Mouse (Mus musculus): Measurements from ENCODE around the gene Dlg2. TPM values are rescaled to one million over a fixed set of nuclear protein-coding genes. Genes with fewer than 3 reads are reported as not detected.

Gene Dlg2
- polyA plus RNA-seq, 1 experiment from 2014 or later, result 4.1 TPM

DNA sequence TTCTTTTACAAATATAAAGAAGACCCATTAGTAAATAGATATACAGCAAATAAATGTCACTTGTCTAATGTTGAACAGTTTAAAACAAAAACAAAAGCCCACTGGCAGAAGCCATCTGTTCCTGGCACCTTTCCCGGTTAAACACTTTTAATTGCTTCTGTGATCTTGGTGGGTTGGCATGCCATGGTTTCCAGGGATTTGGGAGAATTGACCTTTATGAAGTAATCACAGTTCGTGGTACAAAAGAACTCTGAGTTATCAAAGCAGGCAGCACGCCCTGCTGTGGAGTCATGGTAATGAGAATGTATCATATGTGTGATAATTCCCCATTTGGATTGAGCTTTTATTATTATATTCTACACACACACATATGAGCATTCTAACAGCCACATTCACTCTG lies 1038.0 kb downstream of the Dlg2 start:
- Histone ChIP-seq H3K4me2 (no peak overlapping the region), H3K27me3 (replicated peaks) (no peaks in the 10 kb centered on the region), H3K4me3 (replicated peaks) (no peak overlapping the region), H3K4me1 (no peaks in the 10 kb centered on the region), H3K9me3 (no peaks in the 10 kb centered on the region), H3K9ac (no peak overlapping the region), H3K27ac (no peak overlapping the region), H3K36me3 (no peaks in the 10 kb centered on the region)
- 60% methylated on average over 3 of the region's 3 CpGs for WGBS
- no peak for ATAC-seq (ENCODE audit: insufficient read depth, low FRiP score, low read depth)

DNA sequence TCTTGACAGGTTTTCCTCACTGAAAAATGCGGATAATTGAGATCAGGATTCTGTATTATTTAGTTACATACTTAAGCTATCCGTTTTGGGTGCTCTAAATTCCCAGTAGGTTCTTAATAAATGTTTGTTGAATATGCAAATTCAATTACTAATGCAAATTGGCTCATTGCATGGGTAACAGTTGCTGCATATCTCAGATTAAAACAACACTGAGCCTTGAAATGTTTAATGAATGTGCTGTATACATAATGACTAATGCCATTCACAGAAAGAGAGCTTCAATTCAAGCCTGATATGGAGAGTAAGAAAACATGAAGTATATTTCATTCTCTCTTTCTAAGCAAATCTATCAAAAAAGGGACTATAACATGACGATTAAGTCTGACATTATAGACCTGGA lies 1039.8 kb downstream of the Dlg2 start:
- Histone ChIP-seq H3K9ac (no peak overlapping the region), H3K9me3 (no peaks in the 10 kb centered on the region), H3K4me3 (replicated peaks) (no peak overlapping the region), H3K36me3 (no peaks in the 10 kb centered on the region), H3K4me1 (no peaks in the 10 kb centered on the region), H3K27ac (no peak overlapping the region), H3K27me3 (replicated peaks) (no peaks in the 10 kb centered on the region), H3K4me2 (no peak overlapping the region)
- 76% methylated on average over 3 of the region's 3 CpGs for WGBS
- no peak for ATAC-seq (ENCODE audit: insufficient read depth, low FRiP score, low read depth)

DNA sequence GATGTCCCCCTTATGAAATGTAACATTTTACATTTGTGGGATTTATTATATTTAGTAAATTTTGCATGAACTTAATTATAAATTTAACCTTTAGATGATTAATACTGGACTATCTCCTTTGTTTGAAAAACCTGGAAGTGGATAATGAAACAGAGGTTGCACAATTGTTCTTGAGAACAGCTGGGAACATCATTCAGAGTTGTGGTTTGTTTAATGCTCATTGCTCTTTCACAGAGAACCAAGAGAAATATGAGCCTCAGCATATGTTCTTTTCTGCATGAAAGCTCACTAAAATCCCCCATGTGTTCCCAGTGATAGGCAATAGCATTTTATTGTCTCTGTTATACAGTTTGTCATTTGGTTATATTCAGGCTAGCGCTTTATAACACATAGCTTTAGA lies 1049.4 kb downstream of the Dlg2 start:
- no peaks in the 10 kb centered on the region for H3K27me3 ChIP-seq (replicated peaks)
- no peak for ATAC-seq (ENCODE audit: insufficient read depth, low FRiP score, low read depth)
- no peaks in the 10 kb centered on the region for H3K4me1 ChIP-seq
- H3K36me3 ChIP-seq, result no peaks in the 10 kb centered on the region
- H3K4me2 ChIP-seq, result no peak overlapping the region
- no peak overlapping the region for H3K4me3 ChIP-seq (replicated peaks)
- 74% methylated on average over 1 of the region's 1 CpGs for WGBS
- no peak overlapping the region for H3K27ac ChIP-seq
- no peak overlapping the region for H3K9ac ChIP-seq
- no peaks in the 10 kb centered on the region for H3K9me3 ChIP-seq

DNA sequence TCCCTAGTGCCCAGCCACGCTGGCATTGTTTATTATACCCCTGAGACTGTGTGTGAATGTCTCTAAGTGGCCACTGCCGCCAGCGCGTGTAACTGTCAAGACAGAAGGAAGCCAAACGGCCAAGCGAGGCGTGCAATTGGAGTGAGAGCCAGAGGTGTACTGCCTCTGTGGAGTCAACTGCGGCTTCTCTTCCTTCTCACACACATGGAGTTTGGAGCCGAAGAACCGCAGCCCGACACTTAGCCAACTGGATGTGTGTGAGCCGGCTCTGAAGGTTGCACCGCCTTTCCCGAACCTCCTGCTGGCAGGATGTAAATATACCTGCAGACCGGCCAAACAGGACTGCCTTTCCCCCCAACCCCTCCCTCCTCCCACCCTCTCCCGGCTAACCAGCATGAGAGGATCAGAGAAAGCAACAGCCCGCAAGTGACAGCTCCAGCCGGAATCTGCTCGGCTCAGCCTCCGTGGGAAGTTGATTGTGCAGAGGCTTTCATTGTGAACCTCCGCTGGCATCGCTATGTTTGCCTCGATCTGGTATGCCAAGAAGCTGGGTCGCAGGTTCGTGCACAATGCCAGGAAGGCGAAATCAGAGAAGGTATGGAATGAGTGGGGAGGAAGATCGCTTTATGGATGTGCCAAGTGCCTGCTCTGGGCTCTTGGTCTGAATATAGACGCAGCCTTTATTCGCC lies 1066.3 kb downstream of the Dlg2 start:
- Histone ChIP-seq H3K27me3 (replicated peaks) (no peaks in the 10 kb centered on the region), H3K9ac (no peak overlapping the region), H3K9me3 (no peaks in the 10 kb centered on the region), H3K4me2 (peak overlapping the region; percentile 75), H3K27ac (no peak overlapping the region), H3K4me3 (replicated peaks) (peak overlapping the region; percentile 36), H3K4me1 (peaks cover 8% of the 10 kb centered on the region), H3K36me3 (no peaks in the 10 kb centered on the region)
- WGBS, result 2% methylated on average over 29 of the region's 29 CpGs
- ATAC-seq (ENCODE audit: insufficient read depth, low FRiP score, low read depth), result peak; percentile 81

DNA sequence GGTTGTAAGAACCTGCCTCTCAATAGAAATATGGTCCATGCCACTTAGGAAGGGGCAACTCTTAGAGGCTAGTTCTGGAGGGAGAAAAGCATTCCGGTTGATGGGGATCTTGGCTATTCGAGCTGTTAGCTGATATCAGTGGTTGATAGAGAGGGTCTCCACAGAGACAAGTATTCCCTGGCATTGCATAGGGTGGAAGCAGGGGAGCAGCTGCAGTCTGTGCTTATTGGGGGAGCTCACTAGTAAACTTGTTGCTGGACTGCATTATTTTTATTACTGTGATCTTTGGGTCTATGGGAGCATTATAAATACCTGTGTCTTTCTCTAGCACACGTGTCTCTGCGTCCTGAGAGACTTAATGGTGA lies 1066.8 kb downstream of the Dlg2 start:
- no peak overlapping the region for H3K9ac ChIP-seq
- 42% methylated on average over 4 of the region's 4 CpGs for WGBS

DNA sequence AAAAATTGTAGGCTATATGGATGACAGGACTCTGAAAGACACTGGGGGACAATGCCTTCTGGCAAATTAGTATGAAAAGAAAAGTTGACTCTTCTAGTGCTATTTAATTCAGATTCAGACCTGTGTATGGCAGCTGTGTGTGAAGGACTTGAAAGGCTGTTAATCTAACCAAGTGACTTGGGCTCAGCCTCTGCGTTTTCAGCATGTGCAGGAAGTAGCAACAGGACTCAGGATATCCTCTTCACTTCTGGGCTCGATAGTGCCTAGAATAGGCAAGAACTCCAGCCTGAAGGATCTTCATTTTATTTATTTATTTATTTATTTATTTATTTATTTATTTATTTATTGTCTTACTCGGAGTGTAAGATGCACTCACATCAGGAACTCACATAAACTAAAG lies 1068.1 kb downstream of the Dlg2 start:
- WGBS, result 64% methylated on average over 3 of the region's 3 CpGs

More for the DNA sequence above, 1066.8 kb downstream of the Dlg2 start:
- Histone ChIP-seq H3K4me3 (replicated peaks) (peak overlapping the region; percentile 36), H3K27me3 (replicated peaks) (no peaks in the 10 kb centered on the region), H3K27ac (no peak overlapping the region), H3K9me3 (no peaks in the 10 kb centered on the region), H3K4me1 (peaks cover 8% of the 10 kb centered on the region), H3K4me2 (peak overlapping the region; percentile 75), H3K36me3 (no peaks in the 10 kb centered on the region)
- ATAC-seq (ENCODE audit: insufficient read depth, low FRiP score, low read depth), result no peak

DNA sequence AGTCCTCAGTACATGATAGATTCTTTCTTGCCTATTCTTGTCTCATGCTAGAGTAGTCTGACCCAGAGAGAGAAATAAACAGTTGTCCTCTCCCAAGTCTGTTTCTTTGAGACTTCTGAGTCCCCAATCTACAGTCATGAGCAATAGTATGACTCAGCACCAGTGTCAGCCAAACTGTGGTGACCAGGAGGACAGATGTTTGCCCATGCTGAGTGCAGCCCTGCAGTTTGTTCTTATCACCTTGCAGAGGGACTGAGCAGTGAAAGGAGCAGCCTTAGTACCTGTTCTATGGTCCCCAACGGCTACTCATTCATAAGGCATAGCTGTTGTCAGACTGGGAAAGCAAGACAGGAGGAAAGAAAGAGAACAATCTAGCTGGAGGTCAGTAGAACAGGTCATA lies 1072.3 kb downstream of the Dlg2 start:
- Histone ChIP-seq H3K36me3 (no peaks in the 10 kb centered on the region), H3K4me3 (replicated peaks) (no peak overlapping the region), H3K4me1 (no peaks in the 10 kb centered on the region), H3K9me3 (no peaks in the 10 kb centered on the region), H3K27me3 (replicated peaks) (no peaks in the 10 kb centered on the region), H3K4me2 (no peak overlapping the region), H3K27ac (no peak overlapping the region), H3K9ac (no peak overlapping the region)
- WGBS, result 42% methylated on average over 1 of the region's 1 CpGs
- no peak for ATAC-seq (ENCODE audit: insufficient read depth, low FRiP score, low read depth)

More for the DNA sequence above, 1068.1 kb downstream of the Dlg2 start:
- no peaks in the 10 kb centered on the region for H3K27me3 ChIP-seq (replicated peaks)
- H3K4me1 ChIP-seq, result peaks cover 8% of the 10 kb centered on the region
- H3K4me3 ChIP-seq (replicated peaks), result no peak overlapping the region
- H3K36me3 ChIP-seq, result no peaks in the 10 kb centered on the region
- no peaks in the 10 kb centered on the region for H3K9me3 ChIP-seq
- ATAC-seq (ENCODE audit: insufficient read depth, low FRiP score, low read depth), result no peak
- H3K9ac ChIP-seq, result no peak overlapping the region
- no peak overlapping the region for H3K27ac ChIP-seq
- no peak overlapping the region for H3K4me2 ChIP-seq

DNA sequence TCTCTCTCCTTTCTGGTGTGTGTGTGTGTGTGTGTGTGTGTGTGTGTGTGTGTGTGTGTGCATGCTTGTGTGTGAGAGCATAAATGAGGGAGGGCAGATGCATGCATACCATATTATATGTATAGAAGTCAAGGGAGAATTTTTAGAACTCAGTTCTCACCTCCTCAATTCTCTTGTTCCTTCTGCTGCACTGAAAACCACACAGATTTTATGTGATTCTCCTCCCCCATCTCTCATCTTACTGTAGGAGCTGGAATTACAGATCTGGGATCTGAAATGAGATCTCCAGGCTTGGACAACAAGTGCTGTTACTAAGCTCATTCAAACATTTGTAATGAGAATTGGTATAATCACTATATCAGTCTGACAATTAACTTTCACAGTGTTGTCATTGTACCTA lies 1081.1 kb downstream of the Dlg2 start:
- Histone ChIP-seq H3K9ac (no peak overlapping the region), H3K4me3 (replicated peaks) (no peak overlapping the region), H3K4me2 (no peak overlapping the region), H3K4me1 (no peaks in the 10 kb centered on the region), H3K27me3 (replicated peaks) (no peaks in the 10 kb centered on the region), H3K36me3 (no peaks in the 10 kb centered on the region), H3K27ac (no peak overlapping the region), H3K9me3 (no peaks in the 10 kb centered on the region)
- ATAC-seq (ENCODE audit: insufficient read depth, low FRiP score, low read depth), result no peak

DNA sequence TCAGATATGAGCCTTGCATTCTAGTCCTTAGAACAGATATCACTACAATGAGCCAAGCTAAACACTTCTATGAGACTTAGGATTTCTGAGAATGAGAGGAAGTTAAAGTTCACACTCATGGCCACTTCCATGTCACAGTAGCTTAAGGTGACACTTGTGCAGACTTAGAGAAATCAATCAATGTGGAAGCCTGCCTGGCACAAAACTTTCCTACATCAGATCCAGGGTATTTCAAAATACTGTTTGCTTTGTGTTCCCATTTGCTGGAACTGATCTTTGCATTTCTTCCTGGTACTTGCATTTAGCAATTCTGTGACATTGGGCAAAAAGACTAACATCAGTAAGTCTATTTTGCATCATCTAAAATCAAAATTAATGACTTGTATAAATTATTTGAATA lies 1091.0 kb downstream of the Dlg2 start:
- H3K27ac ChIP-seq, result no peak overlapping the region
- H3K27me3 ChIP-seq (replicated peaks), result no peaks in the 10 kb centered on the region
- no peaks in the 10 kb centered on the region for H3K4me1 ChIP-seq
- H3K4me2 ChIP-seq, result no peak overlapping the region
- H3K9me3 ChIP-seq, result no peaks in the 10 kb centered on the region
- ATAC-seq (ENCODE audit: insufficient read depth, low FRiP score, low read depth), result no peak
- H3K4me3 ChIP-seq (replicated peaks), result no peak overlapping the region
- H3K9ac ChIP-seq, result no peak overlapping the region
- no peaks in the 10 kb centered on the region for H3K36me3 ChIP-seq

DNA sequence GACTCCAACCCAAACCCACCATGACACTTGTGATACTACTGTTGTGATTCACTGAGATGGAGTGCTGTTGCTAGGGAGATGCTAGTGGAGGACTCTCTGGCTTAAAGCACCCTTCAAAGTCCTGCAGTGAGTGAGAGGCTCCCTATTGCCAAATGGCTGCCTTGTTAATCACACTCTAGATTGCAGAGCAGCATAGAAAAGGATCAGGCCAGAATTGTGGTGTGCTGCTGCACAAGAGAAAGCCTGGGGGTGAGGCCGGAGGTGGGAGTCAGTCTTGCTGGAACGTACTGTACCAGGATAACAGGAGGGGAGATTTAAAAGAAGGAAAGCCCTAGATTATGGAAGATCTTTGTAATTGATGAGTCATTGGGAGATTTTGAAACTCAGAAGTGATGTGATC lies 1094.5 kb downstream of the Dlg2 start:
- 77% methylated on average over 2 of the region's 2 CpGs for WGBS
- no peaks in the 10 kb centered on the region for H3K4me1 ChIP-seq
- H3K9me3 ChIP-seq, result no peaks in the 10 kb centered on the region
- no peak overlapping the region for H3K4me2 ChIP-seq
- no peak overlapping the region for H3K9ac ChIP-seq
- no peak overlapping the region for H3K27ac ChIP-seq
- no peak for ATAC-seq (ENCODE audit: insufficient read depth, low FRiP score, low read depth)
- no peaks in the 10 kb centered on the region for H3K36me3 ChIP-seq
- H3K27me3 ChIP-seq (replicated peaks), result no peaks in the 10 kb centered on the region
- H3K4me3 ChIP-seq (replicated peaks), result no peak overlapping the region

DNA sequence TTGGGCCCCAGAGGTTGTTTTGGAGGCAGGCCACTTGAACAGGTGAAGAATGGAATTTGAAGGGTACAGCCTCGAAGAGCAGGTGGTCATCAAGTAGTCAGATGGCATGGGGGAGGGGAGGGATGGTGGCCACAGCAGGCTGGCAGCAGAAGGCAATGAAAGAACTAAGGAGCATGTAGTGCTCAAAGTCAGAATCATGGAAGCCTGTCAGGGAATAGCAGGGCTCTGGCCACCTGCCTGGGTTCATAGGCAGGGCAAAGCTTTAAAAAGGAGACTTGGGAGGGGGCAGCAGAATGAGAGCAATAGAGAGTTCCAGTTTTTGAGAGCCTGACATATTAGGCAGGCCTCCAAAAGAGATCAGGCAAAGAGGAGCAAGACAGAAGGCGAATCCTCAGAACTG lies 1096.2 kb downstream of the Dlg2 start:
- ATAC-seq (ENCODE audit: insufficient read depth, low FRiP score, low read depth), result no peak
- no peak overlapping the region for H3K9ac ChIP-seq
- WGBS, result 46% methylated on average over 2 of the region's 2 CpGs

DNA sequence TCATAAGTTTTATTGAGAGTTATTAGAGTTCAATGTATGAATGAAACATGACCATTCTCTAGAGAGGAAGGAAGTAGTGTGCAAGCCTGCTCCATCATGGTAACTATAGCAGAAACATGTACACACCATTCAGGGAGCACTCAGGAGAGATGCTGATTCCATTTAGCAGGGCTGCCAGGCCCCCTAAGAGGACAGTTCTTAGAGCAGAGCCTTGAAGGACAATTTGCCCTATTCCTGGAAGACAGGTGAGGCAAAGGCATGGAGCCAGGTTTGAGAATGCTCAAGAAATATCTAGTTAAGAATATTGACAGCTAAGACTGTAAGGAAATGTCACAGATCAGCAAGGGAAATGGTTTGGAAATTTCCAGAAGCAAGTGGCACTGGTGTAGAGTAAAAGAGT lies 1096.8 kb downstream of the Dlg2 start:
- H3K27me3 ChIP-seq (replicated peaks), result no peaks in the 10 kb centered on the region
- H3K4me1 ChIP-seq, result no peaks in the 10 kb centered on the region
- ATAC-seq (ENCODE audit: insufficient read depth, low FRiP score, low read depth), result no peak
- no peak overlapping the region for H3K9ac ChIP-seq
- H3K9me3 ChIP-seq, result no peaks in the 10 kb centered on the region
- no peak overlapping the region for H3K4me2 ChIP-seq
- H3K36me3 ChIP-seq, result no peaks in the 10 kb centered on the region
- no peak overlapping the region for H3K27ac ChIP-seq
- H3K4me3 ChIP-seq (replicated peaks), result no peak overlapping the region

More for the DNA sequence above, 1096.2 kb downstream of the Dlg2 start:
- no peak overlapping the region for H3K4me2 ChIP-seq
- no peaks in the 10 kb centered on the region for H3K27me3 ChIP-seq (replicated peaks)
- no peak overlapping the region for H3K27ac ChIP-seq
- H3K4me1 ChIP-seq, result no peaks in the 10 kb centered on the region
- H3K4me3 ChIP-seq (replicated peaks), result no peak overlapping the region
- no peaks in the 10 kb centered on the region for H3K9me3 ChIP-seq
- no peaks in the 10 kb centered on the region for H3K36me3 ChIP-seq

DNA sequence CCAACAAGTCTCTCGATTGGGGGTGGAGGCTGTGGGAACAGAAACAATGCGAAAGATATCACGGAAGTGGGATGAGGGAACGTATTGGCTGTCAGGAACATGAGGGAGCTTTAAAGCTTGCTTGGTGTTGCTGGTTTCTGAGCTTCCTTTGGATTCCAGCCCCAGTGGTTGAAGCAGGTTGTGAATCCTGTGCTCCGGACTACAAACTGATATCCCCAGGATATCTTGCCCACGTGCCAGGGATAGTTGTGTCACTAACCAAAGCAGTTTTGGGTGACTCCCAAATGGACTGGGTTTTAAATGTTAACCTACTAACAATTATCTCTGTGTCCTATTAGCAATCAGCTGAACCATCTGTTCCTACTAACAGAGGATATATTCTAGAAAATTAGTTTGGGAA lies 1099.7 kb downstream of the Dlg2 start:
- no peak overlapping the region for H3K4me2 ChIP-seq
- H3K36me3 ChIP-seq, result no peaks in the 10 kb centered on the region
- no peaks in the 10 kb centered on the region for H3K4me1 ChIP-seq
- no peak overlapping the region for H3K4me3 ChIP-seq (replicated peaks)
- H3K27ac ChIP-seq, result no peak overlapping the region
- no peak for ATAC-seq (ENCODE audit: insufficient read depth, low FRiP score, low read depth)
- no peak overlapping the region for H3K9ac ChIP-seq
- no peaks in the 10 kb centered on the region for H3K27me3 ChIP-seq (replicated peaks)
- WGBS, result 91% methylated on average over 6 of the region's 6 CpGs
- H3K9me3 ChIP-seq, result no peaks in the 10 kb centered on the region
